Mouse (Mus musculus) forebrain, embryonic 11.5 days (tissue): ENCODE measurements around the gene Abcb6. TPM values are rescaled to one million over a fixed set of nuclear protein-coding genes. Genes with fewer than 3 reads are reported as not detected.

Experiments used
- ATAC-seq: fragments of 200-750 bp; cut with Nextera tagmentation; replicated peaks from 2 replicates; pipeline ENCODE4 v1.8.0; 2017; ENCODE audit warnings: moderate TSS enrichment; ENCODE audit not compliant: low FRiP score
- DNase-seq: peaks from one replicate; pipeline ENCODE4 v3.0.0-alpha.2; 2017; ENCODE audit warnings: low spot score
- H3K27ac ChIP-seq: fragments of 300-500 bp; sonication (generic); 2 replicates; pipeline ENCODE4 v1.5.1; 2014; ENCODE audit warnings: low read depth, low read length
- H3K27me3 ChIP-seq: fragments of 300-500 bp; sonication (generic); 2 replicates; pipeline ENCODE4 v1.6.1; 2014; ENCODE audit warnings: mild to moderate bottlenecking, low read length, mixed read lengths; ENCODE audit not compliant: control insufficient read depth, insufficient read depth
- H3K36me3 ChIP-seq: fragments of 300-500 bp; sonication (generic); 2 replicates; pipeline ENCODE4 v1.6.1; 2014; ENCODE audit warnings: mild to moderate bottlenecking, low read length, moderate library complexity, mixed read lengths; ENCODE audit not compliant: control insufficient read depth, insufficient read depth
- H3K4me1 ChIP-seq: fragments of 300-500 bp; sonication (generic); replicated peaks from 2 replicates; pipeline ENCODE4 v1.6.1; 2014; ENCODE audit warnings: low read length, mixed read lengths; ENCODE audit not compliant: control insufficient read depth, insufficient read depth
- H3K4me2 ChIP-seq: fragments of 300-500 bp; sonication (generic); 2 replicates; pipeline ENCODE4 v1.6.1; 2014; ENCODE audit warnings: low read depth, mild to moderate bottlenecking, low read length, moderate library complexity, mixed read lengths; ENCODE audit not compliant: severe bottlenecking
- H3K4me3 ChIP-seq: fragments of 300-500 bp; sonication (generic); 2 replicates; pipeline ENCODE4 v1.5.1; 2014; ENCODE audit warnings: low read depth, low read length
- H3K9ac ChIP-seq: fragments of 300-500 bp; sonication (generic); 2 replicates; pipeline ENCODE4 v1.6.1; 2014; ENCODE audit warnings: low read length
- H3K9me3 ChIP-seq: fragments of 300-500 bp; sonication (generic); 2 replicates; pipeline ENCODE4 v1.6.1; 2016; ENCODE audit warnings: low read length, mixed read lengths; ENCODE audit not compliant: control insufficient read depth
- WGBS: fragments of 180-500 bp; shearing (Covaris S2); extraction: QIAGEN DNeasy Blood & Tissue Kit; methylation state at CpG from one replicate; pipeline ENCODE4 v1.1.7; 2014; 5-methylcytosine and 5-hydroxymethylcytosine counted together
- microRNA-seq: library from miRNA; unstranded; fragments of <30 nt; microRNA quantifications from one replicate; pipeline ENCODE4, GENCODE M21; 2016; ENCODE audit not compliant: insufficient number of aligned reads
- polyA plus RNA-seq: library from polyadenylated mRNA; unstranded; fragments of >200 nt; fragmentation: Nextera tagmentation; extraction: Ambion mirVana; gene quantifications from 2 replicates; pipeline ENCODE4 v1.2.1, GENCODE M21; 2014

The Abcb6 gene
- polyA plus RNA-seq, 1 experiment from 2014 or later, result 27.4 TPM

GRCm38 (mm10) chr1:75136293-75136692, 43.9 kb downstream of the Abcb6 start:
- no peak for DNase-seq
- no peaks in the 10 kb centered on the region for H3K27me3 ChIP-seq
- H3K4me2 ChIP-seq, result no peak overlapping the region
- 0 out of 2 replicates have a peak, but pooled peaks cover 3% of the 10 kb centered on the region for H3K4me1 ChIP-seq
- no peak for ATAC-seq
- 88% methylated on average over 6 of the region's 6 CpGs for WGBS
- H3K27ac ChIP-seq, result no peak overlapping the region
- no peaks in the 10 kb centered on the region for H3K9me3 ChIP-seq
- no peak overlapping the region for H3K9ac ChIP-seq
- no peak overlapping the region for H3K4me3 ChIP-seq
- no peaks in the 10 kb centered on the region; the same call in 1 of the 2 replicates for H3K36me3 ChIP-seq

GRCm38 (mm10) chr1:75133421-75134207, 46.6 kb downstream of the Abcb6 start, which contains the start of gene Slc23a3:
TSS of gene Slc23a3 (minus strand) at chr1:75133890.
- DNase-seq (no peak), ATAC-seq (no peak)
- Histone ChIP-seq H3K9me3 (no peaks in the 10 kb centered on the region), H3K9ac (no peak within 1 kb of the TSS), H3K27ac (no peak within 1 kb of the TSS), H3K27me3 (no peaks in the 10 kb centered on the region), H3K36me3 (no peaks in the 10 kb centered on the region; the same call in 1 of the 2 replicates), H3K4me2 (no peak within 1 kb of the TSS), H3K4me3 (no peak within 1 kb of the TSS), H3K4me1 (no peaks in the 10 kb centered on the region)
- WGBS, result 67% methylated on average over 12 of the region's 12 CpGs

GRCm38 (mm10) chr1:75128641-75129040, 51.6 kb downstream of the Abcb6 start:
- 74% methylated on average over 3 of the region's 3 CpGs for WGBS
- no peak overlapping the region for H3K4me2 ChIP-seq
- H3K9me3 ChIP-seq, result no peaks in the 10 kb centered on the region
- no peak for ATAC-seq
- H3K9ac ChIP-seq, result no peak overlapping the region
- H3K4me1 ChIP-seq, result no peaks in the 10 kb centered on the region
- H3K27ac ChIP-seq, result no peak overlapping the region
- no peak overlapping the region for H3K4me3 ChIP-seq
- no peaks in the 10 kb centered on the region for H3K36me3 ChIP-seq
- no peaks in the 10 kb centered on the region for H3K27me3 ChIP-seq
- DNase-seq, result no peak

GRCm38 (mm10) chr1:75125418-75125817, 54.8 kb downstream of the Abcb6 start:
- H3K36me3 ChIP-seq, result no peaks in the 10 kb centered on the region
- peak overlapping the region; percentile 72 for H3K9ac ChIP-seq
- no peaks in the 10 kb centered on the region for H3K9me3 ChIP-seq
- H3K27me3 ChIP-seq, result no peaks in the 10 kb centered on the region
- 39% methylated on average over 5 of the region's 5 CpGs for WGBS
- ATAC-seq, result no peak; the same call in 1 of the 2 replicates
- peak overlapping the region; percentile 57 for H3K4me3 ChIP-seq
- DNase-seq, result no peak
- peak overlapping the region; percentile 91; the same call in 1 of the 2 replicates for H3K27ac ChIP-seq
- H3K4me2 ChIP-seq, result peak overlapping the region; percentile 59
- H3K4me1 ChIP-seq, result no peaks in the 10 kb centered on the region

- under 1% methylated on average over 56 of the region's 56 CpGs for WGBS
- no peaks in the 10 kb centered on the region for H3K4me1 ChIP-seq
- peak; percentile 95 for ATAC-seq
Measured at GRCm38 (mm10) chr1:75124346-75125321, 55.6 kb downstream of the Abcb6 start, which contains the start of gene Nhej1. TSS of gene Nhej1 (minus strand) at chr1:75125200.

GRCm38 (mm10) chr1:75122211-75122610, 58.0 kb downstream of the Abcb6 start:
- Histone ChIP-seq H3K27me3 (no peaks in the 10 kb centered on the region), H3K36me3 (no peaks in the 10 kb centered on the region), H3K4me2 (no peak overlapping the region), H3K4me1 (no peaks in the 10 kb centered on the region), H3K27ac (no peak overlapping the region), H3K4me3 (no peak overlapping the region), H3K9ac (no peak overlapping the region), H3K9me3 (no peaks in the 10 kb centered on the region)
- ATAC-seq (no peak), DNase-seq (no peak)
- 80% methylated on average over 3 of the region's 3 CpGs for WGBS

More at GRCm38 (mm10) chr1:75124346-75125321, 55.6 kb downstream of the Abcb6 start, which contains the start of gene Nhej1:
- H3K27ac ChIP-seq, result peak within 1 kb of the TSS; percentile 91
- H3K9me3 ChIP-seq, result no peaks in the 10 kb centered on the region
- H3K9ac ChIP-seq, result peak within 1 kb of the TSS; percentile 72
- no peaks in the 10 kb centered on the region for H3K27me3 ChIP-seq
- no peaks in the 10 kb centered on the region for H3K36me3 ChIP-seq
- peak within 1 kb of the TSS; percentile 57 for H3K4me3 ChIP-seq
- peak within 1 kb of the TSS; percentile 59 for H3K4me2 ChIP-seq
- DNase-seq, result peak; percentile 97

Small RNAs within 50 kb of the gene (microRNA-seq; reads per million reads assigned to microRNA genes)
- gene Gm27943, result not detected

Other genes with a start within 250 kb of the Abcb6 start
- 0.11 and 0.25 TPM in 2 replicates for gene Cfap65, start 244.8 kb downstream of the Abcb6 start, polyA plus RNA-seq
- gene Ihh, start 228.7 kb downstream of the Abcb6 start, polyA plus RNA-seq, result 0.07 and 0.35 TPM in 2 replicates
- 9.1 and 12.7 TPM in 2 replicates for gene Nhej1, start 55.2 kb downstream of the Abcb6 start, polyA plus RNA-seq
- 0.15 TPM in 1 of 2 replicates, not detected in the other for gene Slc23a3, start 46.5 kb downstream of the Abcb6 start, polyA plus RNA-seq
- 48.4 and 49.1 TPM in 2 replicates for gene Cnppd1, start 37.7 kb downstream of the Abcb6 start, polyA plus RNA-seq
- gene Retreg2, start 37.6 kb downstream of the Abcb6 start, polyA plus RNA-seq, result 58.9 and 65.6 TPM in 2 replicates
- gene Zfand2b, start 11.7 kb downstream of the Abcb6 start, polyA plus RNA-seq, result 27.9 and 31.7 TPM in 2 replicates
- 18.9 and 19.0 TPM in 2 replicates for gene Ankzf1, start 11.8 kb upstream of the Abcb6 start, polyA plus RNA-seq
- gene Atg9a, start 11.8 kb upstream of the Abcb6 start, polyA plus RNA-seq, result 19.6 and 23.5 TPM in 2 replicates
- gene Glb1l, start 30.4 kb upstream of the Abcb6 start, polyA plus RNA-seq, result 18.5 and 20.9 TPM in 2 replicates
- gene Stk16, start 30.4 kb upstream of the Abcb6 start, polyA plus RNA-seq, result 111 and 127 TPM in 2 replicates
- gene Tuba4a, start 39.5 kb upstream of the Abcb6 start, polyA plus RNA-seq, result 11.4 and 12.9 TPM in 2 replicates
- not detected in 2 replicates for gene A630095N17Rik, start 51.7 kb upstream of the Abcb6 start, polyA plus RNA-seq
- gene Dnajb2, start 56.0 kb upstream of the Abcb6 start, polyA plus RNA-seq, result 22.2 and 22.6 TPM in 2 replicates
- gene Ptprn, start 84.1 kb upstream of the Abcb6 start, polyA plus RNA-seq, result 3.7 and 4.3 TPM in 2 replicates
- gene Resp18, start 98.0 kb upstream of the Abcb6 start, polyA plus RNA-seq, result 14.9 and 15.8 TPM in 2 replicates
- 125 and 129 TPM in 2 replicates for gene Dnpep, start 137.6 kb upstream of the Abcb6 start, polyA plus RNA-seq
- gene Des, start 179.9 kb upstream of the Abcb6 start, polyA plus RNA-seq, result 0.86 and 1.5 TPM in 2 replicates
- gene Speg, start 194.9 kb upstream of the Abcb6 start, polyA plus RNA-seq, result 14.1 and 16.0 TPM in 2 replicates